Mouse (Mus musculus): ENCODE results near the gene 4930579F01Rik. TPM values are rescaled to one million over a fixed set of nuclear protein-coding genes. Genes with fewer than 3 reads are reported as not detected.

The 4930579F01Rik gene
- polyA plus RNA-seq (2015; fragmentation: Nextera tagmentation; extraction: Ambion mirVana) = 0.14 and 0.40 TPM in 2 replicates

- Histone ChIP-seq H3K9me3 (replicated peaks; ENCODE audit: low read length) (no peaks in the 10 kb centered on the region), H3K4me1 (replicated peaks; ENCODE audit: insufficient read depth, low read length) (0 out of 2 replicates have a peak, but pooled peaks cover 5% of the 10 kb centered on the region), H3K9ac (ENCODE audit: low read depth, low read length) (no peak within 1 kb of the TSS), H3K4me2 (ENCODE audit: low read length) (no peak within 1 kb of the TSS), H3K4me3 (replicated peaks; ENCODE audit: low read depth, low read length) (no peak within 1 kb of the TSS), H3K36me3 (ENCODE audit: insufficient read depth, low read length) (no peaks in the 10 kb centered on the region), H3K27me3 (ENCODE audit: insufficient read depth, low read length) (no peaks in the 10 kb centered on the region), H3K27ac (no peak within 1 kb of the TSS)
- TF ChIP-seq CTCF (IDR thresholded peaks at IDR 0.05; ENCODE audit: low read depth) = no peak
- no peak for ATAC-seq (replicated peaks; ENCODE audit: low FRiP score, low read depth)
- no peak for DNase-seq (ENCODE audit: low spot score)
- 85% methylated on average over 15 of the region's 15 CpGs for WGBS
Observed at GRCm38 (mm10) chr3:138193683-138194302, at the start of gene 4930579F01Rik. TSS of gene 4930579F01Rik (minus strand) at chr3:138193825.

- 48% methylated on average over 6 of the region's 6 CpGs for WGBS
- no peaks in the 10 kb centered on the region for H3K27me3 ChIP-seq (ENCODE audit: insufficient read depth, low read length)
- TF ChIP-seq CTCF (IDR thresholded peaks at IDR 0.05; ENCODE audit: low read depth) = no peak
- peaks cover 29% of the 10 kb centered on the region for H3K4me1 ChIP-seq (replicated peaks; ENCODE audit: insufficient read depth, low read length)
- H3K4me2 ChIP-seq (ENCODE audit: low read length) = no peak overlapping the region
- no peak overlapping the region for H3K9ac ChIP-seq (ENCODE audit: low read depth, low read length)
- peak overlapping the region; percentile 77 for H3K27ac ChIP-seq
- ATAC-seq (replicated peaks; ENCODE audit: low FRiP score, low read depth) = 0 out of 2 replicates have a peak, but pooled peaks have one; percentile 61
- H3K36me3 ChIP-seq (ENCODE audit: insufficient read depth, low read length) = no peaks in the 10 kb centered on the region
- DNase-seq (ENCODE audit: low spot score) = no peak
- no peak overlapping the region for H3K4me3 ChIP-seq (replicated peaks; ENCODE audit: low read depth, low read length)
- no peaks in the 10 kb centered on the region for H3K9me3 ChIP-seq (replicated peaks; ENCODE audit: low read length)
Observed at GRCm38 (mm10) chr3:138242933-138243332, 49.3 kb upstream of the 4930579F01Rik start.

DNA sequence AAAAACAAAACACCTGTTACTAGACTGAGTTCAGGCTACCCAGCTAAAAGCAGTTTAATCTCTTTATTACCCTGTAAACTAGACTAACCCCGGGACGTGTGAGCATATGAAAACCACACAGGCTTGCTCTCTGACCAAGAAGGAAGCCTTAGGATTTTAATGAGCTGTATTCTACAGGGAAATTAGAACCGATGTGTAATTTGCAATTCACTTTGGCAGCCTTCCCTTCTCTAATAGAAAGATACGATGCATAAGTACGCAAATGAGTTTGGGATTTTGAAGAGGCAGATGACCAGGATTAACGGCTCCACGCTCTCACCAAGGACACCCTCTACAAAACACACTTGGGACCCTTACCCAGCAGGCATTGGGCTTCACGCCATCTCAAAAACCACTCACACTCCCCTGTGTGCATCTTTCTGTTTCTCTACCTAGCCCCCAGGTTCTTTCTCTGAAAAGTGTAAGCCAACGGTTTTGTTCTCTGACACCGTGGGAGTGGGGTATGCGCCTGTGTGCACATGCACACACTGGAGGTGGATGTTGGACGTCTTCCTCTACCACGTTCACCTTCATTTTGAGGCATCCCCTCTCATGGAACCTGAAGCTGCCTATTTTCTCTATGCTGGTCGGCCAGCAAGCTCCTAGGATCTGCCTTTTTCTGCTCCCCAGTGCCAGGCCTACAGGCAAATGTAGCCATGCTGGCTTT lies 48.5 kb upstream of the 4930579F01Rik start:
- H3K4me3 ChIP-seq (replicated peaks; ENCODE audit: low read depth, low read length) = no peak overlapping the region
- no peak for DNase-seq (ENCODE audit: low spot score)
- no peaks in the 10 kb centered on the region for H3K36me3 ChIP-seq (ENCODE audit: insufficient read depth, low read length)
- 70% methylated on average over 14 of the region's 14 CpGs for WGBS
- H3K4me1 ChIP-seq (replicated peaks; ENCODE audit: insufficient read depth, low read length) = peaks cover 21% of the 10 kb centered on the region
- H3K27me3 ChIP-seq (ENCODE audit: insufficient read depth, low read length) = no peaks in the 10 kb centered on the region
- H3K4me2 ChIP-seq (ENCODE audit: low read length) = no peak overlapping the region
- no peak overlapping the region for H3K9ac ChIP-seq (ENCODE audit: low read depth, low read length)
- H3K9me3 ChIP-seq (replicated peaks; ENCODE audit: low read length) = no peaks in the 10 kb centered on the region
- H3K27ac ChIP-seq = peak overlapping the region; percentile 77
- TF ChIP-seq CTCF (IDR thresholded peaks at IDR 0.05; ENCODE audit: low read depth) = no peak
- ATAC-seq (replicated peaks; ENCODE audit: low FRiP score, low read depth) = no peak

- H3K36me3 ChIP-seq (ENCODE audit: insufficient read depth, low read length) = no peaks in the 10 kb centered on the region
- WGBS = 34% methylated on average over 6 of the region's 6 CpGs
- H3K9me3 ChIP-seq (replicated peaks; ENCODE audit: low read length) = no peaks in the 10 kb centered on the region
- peaks cover 18% of the 10 kb centered on the region for H3K4me1 ChIP-seq (replicated peaks; ENCODE audit: insufficient read depth, low read length)
- H3K9ac ChIP-seq (ENCODE audit: low read depth, low read length) = no peak overlapping the region
- no peak overlapping the region for H3K4me2 ChIP-seq (ENCODE audit: low read length)
- no peak for TF ChIP-seq CTCF (IDR thresholded peaks at IDR 0.05; ENCODE audit: low read depth)
- H3K27ac ChIP-seq = no peak overlapping the region
- no peak overlapping the region for H3K4me3 ChIP-seq (replicated peaks; ENCODE audit: low read depth, low read length)
- ATAC-seq (replicated peaks; ENCODE audit: low FRiP score, low read depth) = no peak
- no peak for DNase-seq (ENCODE audit: low spot score)
- no peaks in the 10 kb centered on the region for H3K27me3 ChIP-seq (ENCODE audit: insufficient read depth, low read length)
Observed at GRCm38 (mm10) chr3:138241371-138241770, 47.7 kb upstream of the 4930579F01Rik start.

GRCm38 (mm10) chr3:138240942-138241341 lies 47.3 kb upstream of the 4930579F01Rik start:
- Histone ChIP-seq H3K27ac (no peak overlapping the region; the same call in 1 of the 2 replicates), H3K4me1 (replicated peaks; ENCODE audit: insufficient read depth, low read length) (peaks cover 18% of the 10 kb centered on the region), H3K4me3 (replicated peaks; ENCODE audit: low read depth, low read length) (no peak overlapping the region), H3K9me3 (replicated peaks; ENCODE audit: low read length) (no peaks in the 10 kb centered on the region), H3K4me2 (ENCODE audit: low read length) (no peak overlapping the region), H3K9ac (ENCODE audit: low read depth, low read length) (no peak overlapping the region), H3K36me3 (ENCODE audit: insufficient read depth, low read length) (no peaks in the 10 kb centered on the region), H3K27me3 (ENCODE audit: insufficient read depth, low read length) (no peaks in the 10 kb centered on the region)
- no peak for TF ChIP-seq CTCF (IDR thresholded peaks at IDR 0.05; ENCODE audit: low read depth)
- 29% methylated on average over 5 of the region's 5 CpGs for WGBS
- DNase-seq (ENCODE audit: low spot score) = peak; percentile 58
- 0 out of 2 replicates have a peak, but pooled peaks have one; percentile 27 for ATAC-seq (replicated peaks; ENCODE audit: low FRiP score, low read depth)

DNA sequence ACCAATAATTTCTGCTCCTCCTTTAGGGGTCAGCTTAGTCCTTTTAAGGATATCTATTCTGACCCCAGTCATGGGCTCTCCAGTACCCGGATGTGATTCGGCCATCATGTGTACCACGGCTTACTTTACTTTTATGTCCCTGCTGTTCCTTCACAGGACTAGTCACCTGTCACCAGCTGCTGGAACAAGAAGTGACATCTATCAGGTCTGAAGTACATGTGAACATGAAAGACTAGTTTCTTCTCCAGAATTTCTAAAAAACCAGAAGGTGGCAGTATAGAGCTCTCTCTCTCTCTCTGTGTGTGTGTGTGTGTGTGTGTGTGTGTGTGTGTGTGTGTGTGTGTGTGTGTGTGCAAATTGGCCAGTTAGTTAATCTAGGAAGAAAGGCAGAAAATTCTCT lies 46.8 kb upstream of the 4930579F01Rik start:
- DNase-seq (ENCODE audit: low spot score) (peak; percentile 76), ATAC-seq (replicated peaks; ENCODE audit: low FRiP score, low read depth) (no peak)
- Histone ChIP-seq H3K4me1 (replicated peaks; ENCODE audit: insufficient read depth, low read length) (peaks cover 18% of the 10 kb centered on the region), H3K9me3 (replicated peaks; ENCODE audit: low read length) (no peaks in the 10 kb centered on the region), H3K36me3 (ENCODE audit: insufficient read depth, low read length) (no peaks in the 10 kb centered on the region), H3K4me2 (ENCODE audit: low read length) (no peak overlapping the region), H3K9ac (ENCODE audit: low read depth, low read length) (no peak overlapping the region), H3K4me3 (replicated peaks; ENCODE audit: low read depth, low read length) (no peak overlapping the region), H3K27me3 (ENCODE audit: insufficient read depth, low read length) (no peaks in the 10 kb centered on the region), H3K27ac (no peak overlapping the region)
- peak; percentile 76 for TF ChIP-seq CTCF (IDR thresholded peaks at IDR 0.05; ENCODE audit: low read depth)
- 65% methylated on average over 3 of the region's 3 CpGs for WGBS
